Mouse (Mus musculus) erythroblast, embryonic 14.5 days (primary cell): ENCODE measurements around the gene Epc2. TPM values are rescaled to one million over a fixed set of nuclear protein-coding genes. Genes with fewer than 3 reads are reported as not detected.

ENCODE experiments used
- H3K27me3 ChIP-seq: 2 replicates; pipeline ENCODE4 v1.6.1; 2012; ENCODE audit warnings: inconsistent platforms; ENCODE audit not compliant: control insufficient read depth
- H3K36me3 ChIP-seq: 2 replicates; pipeline ENCODE4 v1.6.1; 2012; ENCODE audit warnings: mild to moderate bottlenecking, inconsistent platforms; ENCODE audit not compliant: control insufficient read depth
- H3K4me1 ChIP-seq: 2 replicates; pipeline ENCODE4 v1.6.1; 2012; ENCODE audit warnings: inconsistent platforms; ENCODE audit not compliant: control insufficient read depth
- H3K4me3 ChIP-seq: replicated peaks from 2 replicates; pipeline ENCODE3; 2012; ENCODE audit warnings: moderate library complexity, mild to moderate bottlenecking, inconsistent platforms
- H3K9me3 ChIP-seq: 2 replicates; pipeline ENCODE4 v1.6.1; 2012; ENCODE audit warnings: low read length, inconsistent platforms, mixed read lengths; ENCODE audit not compliant: control insufficient read depth
- GATA1 ChIP-seq: IDR thresholded peaks from 2 replicates; pipeline ENCODE4 v1.6.1; 2012; ENCODE audit warnings: low read length, inconsistent platforms, mixed read lengths
- TAL1 ChIP-seq: IDR thresholded peaks from 3 replicates; pipeline ENCODE4 v1.6.1; 2012; ENCODE audit warnings: low read length, inconsistent platforms, mixed read lengths
- polyA plus RNA-seq: library from polyadenylated mRNA; stranded (reverse); fragments of >175 nt; gene quantifications from 2 replicates; pipeline ENCODE4 v1.2.3, GENCODE M21; 2012

Epc2 gene
- polyA plus RNA-seq, result 0.21 and 0.22 TPM in 2 replicates

GRCm38 (mm10) chr2:49450931-49451636, at the start of gene Epc2:
Gene Epc2 (plus strand): TSS chr2:49451486.
- Histone ChIP-seq H3K4me3 (peak within 1 kb of the TSS; percentile 97), H3K4me1 (peaks cover 22% of the 10 kb centered on the region), H3K27me3 (peaks cover 30% of the 10 kb centered on the region), H3K9me3 (no peaks in the 10 kb centered on the region), H3K36me3 (no peaks in the 10 kb centered on the region)
- TF ChIP-seq TAL1, result no peak
- no peak for TF ChIP-seq GATA1

GRCm38 (mm10) chr2:49405954-49406353, 45.3 kb upstream of the Epc2 start:
- TF ChIP-seq TAL1 (no peak), GATA1 (no peak)
- no peaks in the 10 kb centered on the region for H3K36me3 ChIP-seq
- H3K4me1 ChIP-seq, result no peaks in the 10 kb centered on the region
- H3K9me3 ChIP-seq, result no peaks in the 10 kb centered on the region
- no peak overlapping the region for H3K4me3 ChIP-seq
- no peaks in the 10 kb centered on the region for H3K27me3 ChIP-seq

- TF ChIP-seq TAL1 (no peak), GATA1 (no peak)
- Histone ChIP-seq H3K36me3 (no peaks in the 10 kb centered on the region), H3K9me3 (no peaks in the 10 kb centered on the region), H3K4me1 (no peaks in the 10 kb centered on the region; the same call in 1 of the 2 replicates), H3K4me3 (no peak overlapping the region), H3K27me3 (no peaks in the 10 kb centered on the region)
Observed at GRCm38 (mm10) chr2:49411685-49412084, 39.6 kb upstream of the Epc2 start.

GRCm38 (mm10) chr2:49412576-49412975, 38.7 kb upstream of the Epc2 start:
- no peaks in the 10 kb centered on the region for H3K9me3 ChIP-seq
- no peaks in the 10 kb centered on the region for H3K27me3 ChIP-seq
- no peaks in the 10 kb centered on the region for H3K36me3 ChIP-seq
- H3K4me1 ChIP-seq, result no peaks in the 10 kb centered on the region; the same call in 1 of the 2 replicates
- TF ChIP-seq GATA1, result no peak
- no peak for TF ChIP-seq TAL1
- no peak overlapping the region for H3K4me3 ChIP-seq

- Histone ChIP-seq H3K36me3 (no peaks in the 10 kb centered on the region), H3K9me3 (no peaks in the 10 kb centered on the region), H3K4me1 (no peaks in the 10 kb centered on the region; the same call in 1 of the 2 replicates), H3K27me3 (no peaks in the 10 kb centered on the region), H3K4me3 (no peak overlapping the region)
- TF ChIP-seq GATA1, result no peak
- TF ChIP-seq TAL1, result no peak
Observed at GRCm38 (mm10) chr2:49415868-49416267, 35.4 kb upstream of the Epc2 start.

GRCm38 (mm10) chr2:49417018-49417604, 34.2 kb upstream of the Epc2 start:
- Histone ChIP-seq H3K9me3 (no peaks in the 10 kb centered on the region), H3K27me3 (no peaks in the 10 kb centered on the region), H3K36me3 (no peaks in the 10 kb centered on the region), H3K4me1 (no peaks in the 10 kb centered on the region; the same call in 1 of the 2 replicates), H3K4me3 (no peak overlapping the region)
- no peak for TF ChIP-seq GATA1
- no peak for TF ChIP-seq TAL1

- TF ChIP-seq GATA1, result no peak
- no peak for TF ChIP-seq TAL1
- Histone ChIP-seq H3K4me1 (no peaks in the 10 kb centered on the region; the same call in 1 of the 2 replicates), H3K36me3 (no peaks in the 10 kb centered on the region), H3K27me3 (no peaks in the 10 kb centered on the region), H3K4me3 (no peak overlapping the region), H3K9me3 (no peaks in the 10 kb centered on the region)
Observed at GRCm38 (mm10) chr2:49420396-49420795, 30.9 kb upstream of the Epc2 start.

GRCm38 (mm10) chr2:49423857-49424256, 27.4 kb upstream of the Epc2 start:
- Histone ChIP-seq H3K4me3 (no peak overlapping the region), H3K27me3 (no peaks in the 10 kb centered on the region), H3K4me1 (no peaks in the 10 kb centered on the region), H3K36me3 (no peaks in the 10 kb centered on the region), H3K9me3 (no peaks in the 10 kb centered on the region)
- TF ChIP-seq TAL1 (no peak), GATA1 (no peak)

- no peaks in the 10 kb centered on the region for H3K27me3 ChIP-seq
- no peaks in the 10 kb centered on the region for H3K36me3 ChIP-seq
- TF ChIP-seq TAL1, result no peak
- no peak for TF ChIP-seq GATA1
- no peaks in the 10 kb centered on the region for H3K9me3 ChIP-seq
- H3K4me1 ChIP-seq, result no peaks in the 10 kb centered on the region
- H3K4me3 ChIP-seq, result no peak overlapping the region
Observed at GRCm38 (mm10) chr2:49424788-49425187, 26.5 kb upstream of the Epc2 start.

- TF ChIP-seq GATA1, result no peak
- H3K36me3 ChIP-seq, result no peaks in the 10 kb centered on the region
- H3K4me1 ChIP-seq, result no peaks in the 10 kb centered on the region
- H3K27me3 ChIP-seq, result no peaks in the 10 kb centered on the region
- H3K4me3 ChIP-seq, result no peak overlapping the region
- H3K9me3 ChIP-seq, result no peaks in the 10 kb centered on the region
Observed at GRCm38 (mm10) chr2:49426175-49426574, 25.1 kb upstream of the Epc2 start.
